Mouse (Mus musculus) A20 (cell line): ENCODE measurements around the gene Loxl4.

Experiments used
- DNase-seq: peaks from one replicate; pipeline ENCODE4 v3.0.0-alpha.2; 2011; ENCODE audit warnings: low read depth, low spot score

Gene Loxl4

GRCm38 (mm10) chr19:42609716-42610115, 2.9 kb downstream of the Loxl4 start:
- no peak for DNase-seq

GRCm38 (mm10) chr19:42608082-42608481, 4.5 kb downstream of the Loxl4 start:
- no peak for DNase-seq

GRCm38 (mm10) chr19:42602576-42602975, 10.0 kb downstream of the Loxl4 start:
- no peak for DNase-seq

- DNase-seq = no peak
Observed at GRCm38 (mm10) chr19:42602041-42602440, 10.6 kb downstream of the Loxl4 start.

- no peak for DNase-seq
Observed at GRCm38 (mm10) chr19:42601445-42601844, 11.2 kb downstream of the Loxl4 start.

GRCm38 (mm10) chr19:42600591-42600990, 12.0 kb downstream of the Loxl4 start:
- no peak for DNase-seq

- DNase-seq = no peak
Observed at GRCm38 (mm10) chr19:42599891-42600290, 12.7 kb downstream of the Loxl4 start.

GRCm38 (mm10) chr19:42597896-42598295, 14.7 kb downstream of the Loxl4 start:
- DNase-seq = no peak

GRCm38 (mm10) chr19:42597286-42597685, 15.3 kb downstream of the Loxl4 start:
- DNase-seq = no peak

- DNase-seq = no peak
Observed at GRCm38 (mm10) chr19:42595066-42595465, 17.5 kb downstream of the Loxl4 start.

GRCm38 (mm10) chr19:42593456-42593855, 19.2 kb downstream of the Loxl4 start:
- DNase-seq = no peak

- no peak for DNase-seq
Observed at GRCm38 (mm10) chr19:42591534-42591933, 21.1 kb downstream of the Loxl4 start.

- DNase-seq = no peak
Observed at GRCm38 (mm10) chr19:42589246-42589645, 23.4 kb downstream of the Loxl4 start.

GRCm38 (mm10) chr19:42587704-42588103, 24.9 kb downstream of the Loxl4 start:
- no peak for DNase-seq

- DNase-seq = no peak
Observed at GRCm38 (mm10) chr19:42584188-42584587, 28.4 kb downstream of the Loxl4 start.

GRCm38 (mm10) chr19:42583677-42584076, 28.9 kb downstream of the Loxl4 start:
- DNase-seq = no peak

GRCm38 (mm10) chr19:42582811-42583370, 29.7 kb downstream of the Loxl4 start:
- DNase-seq = no peak

GRCm38 (mm10) chr19:42580701-42581100, 31.9 kb downstream of the Loxl4 start:
- no peak for DNase-seq

GRCm38 (mm10) chr19:42578631-42579030, 34.0 kb downstream of the Loxl4 start:
- no peak for DNase-seq

- DNase-seq = no peak
Observed at GRCm38 (mm10) chr19:42576856-42577255, 35.8 kb downstream of the Loxl4 start.

- no peak for DNase-seq
Observed at GRCm38 (mm10) chr19:42575317-42575716, 37.3 kb downstream of the Loxl4 start.

GRCm38 (mm10) chr19:42571291-42571690, 41.3 kb downstream of the Loxl4 start:
- no peak for DNase-seq

- no peak for DNase-seq
Observed at GRCm38 (mm10) chr19:42569076-42569475, 43.5 kb downstream of the Loxl4 start.

GRCm38 (mm10) chr19:42567020-42567419, 45.6 kb downstream of the Loxl4 start:
- no peak for DNase-seq
